In the genomic region with DNA sequence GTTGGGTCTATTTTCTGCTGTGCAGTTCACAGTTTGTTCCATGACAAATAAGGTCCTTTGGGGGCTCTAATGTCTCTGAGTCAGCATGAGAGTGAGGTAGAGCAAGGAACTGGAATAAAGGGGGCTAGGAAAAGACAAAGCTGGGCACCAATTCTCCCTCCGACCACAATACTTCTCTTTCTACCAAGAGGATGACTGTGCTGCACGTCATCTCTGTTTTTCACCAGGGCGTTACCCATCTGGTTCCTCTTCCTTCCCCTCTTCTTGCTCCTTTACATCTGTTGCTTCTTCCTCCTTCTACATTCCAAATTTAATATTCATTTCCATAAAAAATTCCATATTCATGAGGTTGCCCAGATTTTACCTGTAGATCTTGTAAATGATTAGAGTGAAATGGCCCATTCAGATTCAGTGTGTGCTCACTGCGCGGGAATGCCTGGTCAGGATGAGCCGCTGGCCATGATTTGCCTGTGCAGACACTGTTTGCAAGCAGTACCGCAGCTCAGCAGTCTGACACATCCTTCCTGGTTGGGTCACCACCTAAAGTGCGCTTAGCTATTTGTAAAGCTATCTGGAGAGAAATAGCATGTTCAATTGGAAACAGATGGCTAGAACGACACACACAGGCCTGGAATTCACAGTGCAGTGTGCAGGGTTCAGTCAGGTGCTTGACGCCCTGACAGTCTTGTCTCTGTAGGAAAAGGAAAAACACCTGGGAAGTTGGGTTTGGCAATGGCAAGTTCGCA, we compare ENCODE assay signal across 14 mouse cellular contexts.
DNase-seq lines count a peak whose midpoint lies in the region; ATAC-seq lines count a peak whose summit lies in the region.
"Had no signal": no experiment of that assay in that cellular context is flagged by ENCODE, and none has a peak within 500 bp of the region (broad histone marks: within the 10 kb centered on the region; RNA-seq: fewer than 3 reads in every experiment).

No protein-coding gene starts in this region.

- no peak overlapping the region for H3K27ac ChIP-seq in embryonic facial prominence, embryonic 13.5 days
- H3K27ac ChIP-seq in midbrain, embryonic 13.5 days = no peak overlapping the region
- H3K27ac ChIP-seq: heart, embryonic 13.5 days had no signal

- no peak overlapping the region for H3K4me3 ChIP-seq in embryonic facial prominence, embryonic 13.5 days
- peak overlapping the region; percentile 62 for H3K4me3 ChIP-seq in megakaryocyte, embryonic 14.5 days (replicated peaks)
- no peak overlapping the region for H3K4me3 ChIP-seq in midbrain, embryonic 13.5 days (replicated peaks)
- H3K4me3 ChIP-seq: heart, embryonic 13.5 days had no signal

- H3K9ac ChIP-seq in embryonic facial prominence, embryonic 13.5 days = no peak overlapping the region
- no peak overlapping the region for H3K9ac ChIP-seq in midbrain, embryonic 13.5 days (replicated peaks)
- H3K9ac ChIP-seq: heart, embryonic 13.5 days had no signal

- no peak for ATAC-seq in embryonic facial prominence, embryonic 13.5 days (ENCODE audit: insufficient number of reproducible peaks, insufficient read depth, low FRiP score, low TSS enrichment, low read depth)
- ATAC-seq in midbrain, embryonic 13.5 days = no peak
- ATAC-seq: forebrain, embryonic 16.5 days; inflammation-experienced regulatory T-cells, adult 6 months had no signal

- no peaks in the 10 kb centered on the region for H3K27me3 ChIP-seq in embryonic facial prominence, embryonic 13.5 days
- no peaks in the 10 kb centered on the region for H3K27me3 ChIP-seq in megakaryocyte, embryonic 14.5 days (replicated peaks)
- no peaks in the 10 kb centered on the region for H3K27me3 ChIP-seq in midbrain, embryonic 13.5 days
- H3K27me3 ChIP-seq: heart, embryonic 13.5 days had no signal

- 0 out of 2 replicates have a peak overlapping the region, but pooled peaks have one; percentile 3 for H3K4me2 ChIP-seq in embryonic facial prominence, embryonic 13.5 days
- H3K4me2 ChIP-seq in midbrain, embryonic 13.5 days (replicated peaks) = no peak overlapping the region
- H3K4me2 ChIP-seq: heart, embryonic 13.5 days had no signal

- intact Hi-C loops in heart, postnatal 14 days (cut with DNase I) = no loop called here

- DNase-seq in heart, adult 8-10 months (ENCODE audit: low spot score) = peak; percentile 16
- DNase-seq in heart, postnatal 14 days = no peak
- DNase-seq in adipocyte (ENCODE audit: low spot score) = peak; percentile 14
- DNase-seq in layer of hippocampus, postnatal 14 days (ENCODE audit: low spot score in 2 of 2) = no peak
- DNase-seq in thymus, postnatal 10 days (ENCODE audit: low spot score in 2 of 2) = no peak
- DNase-seq: cerebellum, postnatal 14 days; kidney, postnatal 4 days; lung, adult 2 months had no signal

- 39% methylated on average over 11 of the region's 11 CpGs for WGBS in embryonic facial prominence, embryonic 13.5 days
- WGBS in midbrain, embryonic 13.5 days = 90% methylated on average over 11 of the region's 11 CpGs

- peaks cover 11% of the 10 kb centered on the region for H3K4me1 ChIP-seq in embryonic facial prominence, embryonic 13.5 days
- no peaks in the 10 kb centered on the region for H3K4me1 ChIP-seq in megakaryocyte, embryonic 14.5 days
- H3K4me1 ChIP-seq in midbrain, embryonic 13.5 days (replicated peaks) = no peaks in the 10 kb centered on the region
- H3K4me1 ChIP-seq: heart, embryonic 13.5 days had no signal

- H3K36me3 ChIP-seq in embryonic facial prominence, embryonic 13.5 days = no peaks in the 10 kb centered on the region
- H3K36me3 ChIP-seq in megakaryocyte, embryonic 14.5 days (replicated peaks; ENCODE audit: low read length) = no peaks in the 10 kb centered on the region
- no peaks in the 10 kb centered on the region for H3K36me3 ChIP-seq in midbrain, embryonic 13.5 days
- H3K36me3 ChIP-seq: heart, embryonic 13.5 days had no signal

- no peaks in the 10 kb centered on the region for H3K9me3 ChIP-seq in embryonic facial prominence, embryonic 13.5 days
- H3K9me3 ChIP-seq in megakaryocyte, embryonic 14.5 days = peaks cover 7% of the 10 kb centered on the region
- no peaks in the 10 kb centered on the region for H3K9me3 ChIP-seq in midbrain, embryonic 13.5 days
- H3K9me3 ChIP-seq: heart, embryonic 13.5 days had no signal

Comparison
In these comparisons a context has a peak if more than half of its experiments do, and no peak if none do; other contexts are left out.
1. DNase-seq: peak in heart, adult 8-10 months (single experiment) and adipocyte (single experiment); none in heart, postnatal 14 days (0 of 2), layer of hippocampus, postnatal 14 days (0 of 2) and thymus, postnatal 10 days (0 of 2).